23 mouse cellular contexts compared by ENCODE assay signal in the genomic region with DNA sequence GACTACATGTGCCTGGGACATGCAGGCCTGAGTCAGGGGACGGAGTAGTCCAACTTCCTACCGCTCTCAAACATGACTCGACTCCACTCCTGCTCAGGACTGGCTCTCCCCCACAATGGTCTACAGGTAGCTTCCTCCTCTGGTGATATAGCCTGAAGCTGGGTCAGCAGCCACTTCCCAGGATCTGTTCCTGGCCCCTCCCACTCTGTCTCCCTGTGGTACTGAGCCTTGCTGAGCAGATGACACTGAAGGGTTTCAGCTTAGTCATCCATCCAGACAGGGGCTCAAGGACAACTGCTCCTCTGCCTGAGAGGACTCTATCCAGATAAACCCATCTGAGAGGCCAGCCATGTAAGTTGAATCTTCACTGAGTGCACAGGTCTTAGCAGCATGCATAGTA. TPM values are rescaled to one million over a fixed set of nuclear protein-coding genes. Genes with fewer than 3 reads are reported as not detected.
DNase-seq lines count a peak whose midpoint lies in the region; ATAC-seq lines count a peak whose summit lies in the region.
"Had no signal": no experiment of that assay in that cellular context is flagged by ENCODE, and none has a peak within 500 bp of the region (broad histone marks: within the 10 kb centered on the region; RNA-seq: fewer than 3 reads in every experiment).

No protein-coding gene starts in this region.

- ATAC-seq in kidney, embryonic 15.5 days (replicated peaks; ENCODE audit: low FRiP score), result peak; percentile 31; the same call in 1 of the 2 replicates
- ATAC-seq: CD4-positive, CD25-positive, alpha-beta regulatory T cell, adult 4 months; forebrain, embryonic 15.5 days; hindbrain, embryonic 16.5 days had no signal

- no peak overlapping the region for H3K27ac ChIP-seq in kidney, embryonic 15.5 days
- H3K27ac ChIP-seq: embryonic facial prominence, embryonic 15.5 days; forebrain, embryonic 15.5 days; heart, embryonic 10.5 days; hindbrain, embryonic 12.5 days had no signal

- peaks cover 10% of the 10 kb centered on the region for H3K4me1 ChIP-seq in kidney, embryonic 15.5 days
- H3K4me1 ChIP-seq: embryonic facial prominence, embryonic 15.5 days; forebrain, embryonic 15.5 days had no signal

- WGBS in kidney, embryonic 15.5 days, result 51% methylated on average over 3 of the region's 3 CpGs

- no peak overlapping the region for H3K9ac ChIP-seq in kidney, embryonic 15.5 days
- H3K9ac ChIP-seq: embryonic facial prominence, embryonic 15.5 days; forebrain, embryonic 15.5 days; hindbrain, embryonic 12.5 days had no signal

- no peaks in the 10 kb centered on the region for H3K27me3 ChIP-seq in kidney, embryonic 15.5 days
- H3K27me3 ChIP-seq: embryonic facial prominence, embryonic 15.5 days; forebrain, embryonic 15.5 days had no signal

- no peaks in the 10 kb centered on the region for H3K36me3 ChIP-seq in kidney, embryonic 15.5 days
- H3K36me3 ChIP-seq: embryonic facial prominence, embryonic 15.5 days; forebrain, embryonic 15.5 days; G1E; heart, embryonic 10.5 days; hindbrain, embryonic 12.5 days had no signal

- no peak overlapping the region for H3K4me3 ChIP-seq in kidney, embryonic 15.5 days (replicated peaks)
- H3K4me3 ChIP-seq: embryonic facial prominence, embryonic 15.5 days; erythroblast, embryonic 14.5 days; forebrain, embryonic 15.5 days; heart, embryonic 10.5 days; hindbrain, embryonic 12.5 days had no signal

- H3K4me2 ChIP-seq in kidney, embryonic 15.5 days, result no peak overlapping the region
- H3K4me2 ChIP-seq: embryonic facial prominence, embryonic 15.5 days; forebrain, embryonic 15.5 days; hindbrain, embryonic 12.5 days had no signal

- no peaks in the 10 kb centered on the region for H3K9me3 ChIP-seq in kidney, embryonic 15.5 days (replicated peaks)
- H3K9me3 ChIP-seq: embryonic facial prominence, embryonic 15.5 days; forebrain, embryonic 15.5 days; G1E; heart, embryonic 10.5 days; hindbrain, embryonic 12.5 days had no signal

- DNase-seq in adrenal gland, adult (ENCODE audit: inconsistent age in 2 of 2, low spot score in 1 of 2), result peak; percentile 87 to 93
- no peak for DNase-seq in adrenal gland, adult 18-20 months (ENCODE audit: low spot score in 2 of 2)
- DNase-seq in kidney, adult 11 months, result no peak
- DNase-seq in urinary bladder, adult 2 months (ENCODE audit: low spot score), result peak; percentile 9
- DNase-seq in urinary bladder, postnatal 4 days (ENCODE audit: low spot score in 2 of 2), result no peak
- no peak for DNase-seq in left cerebral cortex, adult 8-10 months (ENCODE audit: low spot score in 2 of 2)
- DNase-seq: B cell, adult 2 months; cerebellum, adult 11 months; cerebellum, adult 8-10 months; cerebellum, postnatal 14 days; embryo, embryonic 11 days; gastrocnemius, postnatal 14 days; heart, postnatal 10 days; heart, postnatal 4 days had no signal

RNA-seq across cellular contexts. Expression of gene Slc41a3, which starts 37.0 kb away (rescaled TPM):
- 10 to 100 TPM; 29.1 to 67.6 TPM for total RNA-seq in adrenal gland, adult 18-20 months (2021)
- polyA plus RNA-seq in kidney, embryonic 15.5 days (2015; fragmentation: Nextera tagmentation; extraction: Ambion mirVana), result 6.2 and 7.6 TPM in 2 replicates
- 6.9 and 9.0 TPM in 2 replicates for polyA plus RNA-seq in urinary bladder, adult 2 months (2012; rRNA removed)
- 1 to 10 TPM; 5.4 to 8.5 (median 7.0) TPM for total RNA-seq in left cerebral cortex, adult 8-10 months (2022)

Comparison
In these comparisons a context has a peak if more than half of its experiments do, and no peak if none do; other contexts are left out.
1. DNase-seq: peak in adrenal gland, adult (2 of 2) and urinary bladder, adult 2 months (single experiment); none in adrenal gland, adult 18-20 months (0 of 2), kidney, adult 11 months (single experiment), urinary bladder, postnatal 4 days (0 of 2) and left cerebral cortex, adult 8-10 months (0 of 2).